Mouse (Mus musculus) liver, embryonic 11.5 days (tissue): ENCODE results near the gene Egf. TPM values are rescaled to one million over a fixed set of nuclear protein-coding genes. Genes with fewer than 3 reads are reported as not detected.
A peak's percentile ranks its signal among the peaks of the same experiment; 100 is the strongest.

Experiments used
- ATAC-seq: fragments of 200-750 bp; cut with Nextera tagmentation; replicated peaks from 2 replicates; pipeline ENCODE4 v1.8.0; 2017; ENCODE audit warnings: moderate number of reproducible peaks, mild to moderate bottlenecking, moderate TSS enrichment, moderate library complexity; ENCODE audit not compliant: low FRiP score
- DNase-seq: peaks from one replicate; pipeline ENCODE4 v3.0.0-alpha.2; 2017; ENCODE audit warnings: low spot score
- H3K27ac ChIP-seq: fragments of 300-500 bp; sonication (generic); 2 replicates; pipeline ENCODE4 v1.5.1; 2014; ENCODE audit warnings: mild to moderate bottlenecking, low read depth, low read length, control low read depth
- H3K27me3 ChIP-seq: fragments of 300-500 bp; sonication (generic); replicated peaks from 2 replicates; pipeline ENCODE4 v1.6.1; 2014; ENCODE audit warnings: low read length, mixed read lengths; ENCODE audit not compliant: control insufficient read depth, insufficient read depth
- H3K36me3 ChIP-seq: fragments of 300-500 bp; sonication (generic); 2 replicates; pipeline ENCODE4 v1.6.1; 2014; ENCODE audit warnings: mild to moderate bottlenecking, low read length, moderate library complexity, mixed read lengths; ENCODE audit not compliant: control insufficient read depth, insufficient read depth
- H3K4me1 ChIP-seq: fragments of 300-500 bp; sonication (generic); replicated peaks from 2 replicates; pipeline ENCODE4 v1.6.1; 2014; ENCODE audit warnings: low read length, mixed read lengths; ENCODE audit not compliant: control insufficient read depth, insufficient read depth
- H3K4me2 ChIP-seq: fragments of 300-500 bp; sonication (generic); 2 replicates; pipeline ENCODE4 v1.6.1; 2014; ENCODE audit warnings: mild to moderate bottlenecking, control low read depth, moderate library complexity
- H3K4me3 ChIP-seq: fragments of 300-500 bp; sonication (generic); 2 replicates; pipeline ENCODE4 v1.5.1; 2014; ENCODE audit warnings: low read depth, low read length, control low read depth
- H3K9ac ChIP-seq: fragments of 300-500 bp; sonication (generic); 2 replicates; pipeline ENCODE4 v1.6.1; 2014; ENCODE audit warnings: low read depth, low read length, control low read depth
- H3K9me3 ChIP-seq: fragments of 300-500 bp; sonication (generic); 2 replicates; pipeline ENCODE4 v1.6.1; 2016; ENCODE audit warnings: low read length, inconsistent platforms, mixed read lengths; ENCODE audit not compliant: control insufficient read depth
- WGBS: fragments of 180-500 bp; shearing (Covaris S2); extraction: QIAGEN DNeasy Blood & Tissue Kit; methylation state at CpG from one replicate; pipeline ENCODE4 v1.1.7; 2014; 5-methylcytosine and 5-hydroxymethylcytosine counted together
- polyA plus RNA-seq: library from polyadenylated mRNA; unstranded; fragments of >200 nt; fragmentation: Nextera tagmentation; extraction: Ambion mirVana; gene quantifications from 2 replicates; pipeline ENCODE4 v1.2.1, GENCODE M21; 2014

Egf gene
- polyA plus RNA-seq, 1 experiment from 2014 or later: 1.4 TPM

DNA sequence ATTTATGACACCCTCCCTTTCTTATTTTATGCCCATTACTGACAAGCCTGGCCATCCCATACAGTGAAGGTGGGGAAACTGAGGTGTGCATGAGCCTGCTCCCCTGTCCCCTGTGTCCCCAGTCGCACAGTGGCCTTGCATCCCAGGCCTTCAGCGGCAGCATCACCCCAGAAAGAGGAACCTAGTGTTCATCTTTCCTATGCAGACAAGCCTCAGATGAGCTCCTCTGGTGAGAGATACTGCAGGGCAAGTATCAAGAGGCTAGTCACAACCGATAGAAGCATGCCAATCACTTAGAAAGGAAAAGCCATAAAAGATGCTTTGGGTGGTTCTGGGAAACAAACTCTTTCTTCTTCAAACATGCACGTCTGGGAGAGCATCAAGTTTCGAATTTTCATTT is 25.2 kb downstream of the Egf start:
- DNase-seq (no peak), ATAC-seq (no peak)
- Histone ChIP-seq H3K9ac (no peak overlapping the region), H3K4me3 (no peak overlapping the region), H3K27ac (no peak overlapping the region), H3K27me3 (no peaks in the 10 kb centered on the region; the same call in 1 of the 2 replicates), H3K9me3 (no peaks in the 10 kb centered on the region), H3K36me3 (no peaks in the 10 kb centered on the region), H3K4me1 (no peaks in the 10 kb centered on the region; the same call in 1 of the 2 replicates), H3K4me2 (no peak overlapping the region)
- WGBS: 66% methylated on average over 5 of the region's 5 CpGs

DNA sequence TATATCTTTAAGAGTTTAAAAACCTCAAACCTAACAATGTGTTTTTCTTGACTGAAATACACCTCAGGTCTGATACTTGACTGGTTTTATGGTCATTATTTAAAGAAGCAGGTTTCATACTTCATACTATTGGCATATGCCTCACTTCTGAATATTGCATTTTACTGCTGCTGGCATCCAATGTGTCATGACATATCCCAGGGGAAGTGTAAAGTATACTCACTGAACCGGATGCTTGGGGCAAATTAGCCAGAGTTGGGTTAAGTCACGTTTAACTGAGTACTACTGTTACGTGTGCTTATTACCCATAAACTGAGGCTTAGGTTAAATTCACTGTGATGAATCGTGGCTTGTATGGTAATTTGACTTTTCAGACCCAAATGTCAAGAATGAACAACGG is 29.5 kb downstream of the Egf start:
- Histone ChIP-seq H3K27me3 (no peaks in the 10 kb centered on the region), H3K4me1 (peaks cover 3% of the 10 kb centered on the region; the same call in 1 of the 2 replicates), H3K9ac (no peak overlapping the region), H3K36me3 (no peaks in the 10 kb centered on the region), H3K27ac (no peak overlapping the region), H3K4me3 (peak overlapping the region; percentile 59), H3K9me3 (no peaks in the 10 kb centered on the region), H3K4me2 (peak overlapping the region; percentile 50)
- ATAC-seq (no peak), DNase-seq (no peak)
- WGBS: 80% methylated on average over 5 of the region's 5 CpGs

DNA sequence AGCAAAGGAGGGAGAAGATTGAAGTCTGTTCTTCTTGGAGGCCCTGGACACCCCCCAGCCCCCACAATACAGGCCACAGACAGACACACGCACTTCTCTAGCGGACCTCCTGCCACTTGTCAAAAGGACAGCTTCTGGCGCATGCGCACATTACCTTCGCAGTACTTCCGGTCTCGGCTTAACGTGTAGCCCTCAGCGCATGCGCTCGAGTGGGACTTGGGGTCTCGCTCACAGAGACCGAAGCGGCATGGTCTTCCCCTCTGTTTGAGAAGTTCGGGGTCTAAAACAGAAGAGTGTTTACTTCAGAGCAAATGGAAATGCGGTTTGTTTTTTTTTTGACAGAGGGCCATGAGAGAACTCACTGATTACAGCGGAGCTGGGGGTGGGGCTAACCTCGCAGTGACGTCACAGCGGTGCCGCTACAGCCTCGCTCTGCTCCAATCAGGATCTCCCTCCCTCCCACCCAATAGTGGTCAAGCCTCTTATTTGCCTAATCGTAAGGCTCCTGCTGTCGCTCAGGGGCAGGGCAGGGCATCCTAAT is 30.1 kb downstream of the Egf start:
- peaks cover 3% of the 10 kb centered on the region; the same call in 1 of the 2 replicates for H3K4me1 ChIP-seq
- DNase-seq (peak; percentile 87), ATAC-seq (peak; percentile 99)
- WGBS: 1% methylated on average over 24 of the region's 24 CpGs
- H3K9me3 ChIP-seq: no peaks in the 10 kb centered on the region
- no peak overlapping the region; the same call in 1 of the 2 replicates for H3K27ac ChIP-seq
- H3K27me3 ChIP-seq: no peaks in the 10 kb centered on the region
- peak overlapping the region; percentile 59 for H3K4me3 ChIP-seq
- peak overlapping the region; percentile 71 for H3K4me2 ChIP-seq
- H3K9ac ChIP-seq: peak overlapping the region; percentile 64
- no peaks in the 10 kb centered on the region for H3K36me3 ChIP-seq

- Histone ChIP-seq H3K4me3 (peak overlapping the region; percentile 59), H3K36me3 (no peaks in the 10 kb centered on the region), H3K9ac (peak overlapping the region; percentile 64), H3K4me1 (peaks cover 3% of the 10 kb centered on the region; the same call in 1 of the 2 replicates), H3K27me3 (no peaks in the 10 kb centered on the region), H3K27ac (no peak overlapping the region; the same call in 1 of the 2 replicates), H3K4me2 (peak overlapping the region; percentile 71), H3K9me3 (no peaks in the 10 kb centered on the region)
- WGBS: 72% methylated on average over 5 of the region's 5 CpGs
- no peak for ATAC-seq
- DNase-seq: no peak
These were observed 30.6 kb downstream of the Egf start for GRCm38 (mm10) chr3:129724505-129724904.

- H3K4me2 ChIP-seq: no peak overlapping the region
- peaks cover 3% of the 10 kb centered on the region; the same call in 1 of the 2 replicates for H3K4me1 ChIP-seq
- H3K9me3 ChIP-seq: no peaks in the 10 kb centered on the region
- H3K9ac ChIP-seq: no peak overlapping the region
- no peaks in the 10 kb centered on the region for H3K36me3 ChIP-seq
- WGBS: 72% methylated on average over 4 of the region's 4 CpGs
- H3K27ac ChIP-seq: no peak overlapping the region
- no peak overlapping the region for H3K4me3 ChIP-seq
- no peaks in the 10 kb centered on the region for H3K27me3 ChIP-seq
- no peak for DNase-seq
- ATAC-seq: no peak
These were observed 31.8 kb downstream of the Egf start for GRCm38 (mm10) chr3:129723311-129723710.

GRCm38 (mm10) chr3:129714542-129715145 is 40.5 kb downstream of the Egf start:
- WGBS: 76% methylated on average over 15 of the region's 15 CpGs
- DNase-seq (no peak), ATAC-seq (no peak)
- Histone ChIP-seq H3K9ac (no peak overlapping the region), H3K27me3 (no peaks in the 10 kb centered on the region), H3K27ac (no peak overlapping the region), H3K4me3 (no peak overlapping the region), H3K4me2 (no peak overlapping the region), H3K4me1 (no peaks in the 10 kb centered on the region), H3K36me3 (no peaks in the 10 kb centered on the region; the same call in 1 of the 2 replicates), H3K9me3 (no peaks in the 10 kb centered on the region)

DNA sequence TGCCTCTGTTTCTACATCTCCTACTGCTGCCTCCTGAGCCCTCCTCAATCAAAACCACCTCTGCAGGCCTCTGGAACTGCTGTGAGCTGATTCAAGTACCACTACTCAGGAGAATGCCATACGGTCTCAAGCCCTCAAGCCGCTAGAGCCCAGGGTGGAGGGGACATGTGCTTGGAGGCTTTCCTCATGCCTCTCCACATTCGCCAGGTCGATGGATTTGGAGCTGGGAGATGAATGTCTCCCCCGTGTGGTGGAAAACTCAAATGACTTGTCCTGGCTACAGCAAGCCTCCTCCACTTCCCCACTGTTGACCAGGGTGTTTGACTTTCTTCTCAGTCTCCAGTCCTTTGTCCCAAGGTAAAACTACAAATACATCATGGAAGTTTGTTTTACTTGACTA is 47.0 kb downstream of the Egf start:
- H3K36me3 ChIP-seq: no peaks in the 10 kb centered on the region
- H3K27me3 ChIP-seq: no peaks in the 10 kb centered on the region
- no peak overlapping the region for H3K9ac ChIP-seq
- H3K9me3 ChIP-seq: no peaks in the 10 kb centered on the region
- H3K4me2 ChIP-seq: no peak overlapping the region
- no peak for DNase-seq
- no peak overlapping the region for H3K4me3 ChIP-seq
- no peak for ATAC-seq
- 23% methylated on average over 5 of the region's 5 CpGs for WGBS
- H3K4me1 ChIP-seq: no peaks in the 10 kb centered on the region
- no peak overlapping the region for H3K27ac ChIP-seq

DNA sequence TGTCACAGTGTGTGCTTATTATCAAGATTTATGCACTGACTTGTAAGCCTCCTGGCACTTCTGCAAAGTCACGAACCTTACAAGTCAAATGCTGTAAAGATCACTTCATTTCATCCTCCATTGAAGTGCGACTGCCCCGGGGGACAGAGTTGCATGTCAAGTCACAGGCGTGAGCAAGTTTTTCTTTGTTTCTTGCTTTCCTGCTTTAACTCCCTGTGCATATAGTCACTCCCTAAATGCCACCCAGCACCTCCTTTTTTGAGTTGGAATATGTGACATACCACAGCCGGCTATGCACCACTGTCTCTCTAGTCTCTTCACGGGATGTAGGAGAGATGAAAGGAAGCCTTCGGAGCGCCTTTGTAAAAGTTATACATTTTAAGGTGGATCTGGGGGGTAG is 56.2 kb downstream of the Egf start:
- H3K27ac ChIP-seq: no peak overlapping the region
- WGBS: 83% methylated on average over 8 of the region's 8 CpGs
- no peaks in the 10 kb centered on the region for H3K4me1 ChIP-seq
- H3K27me3 ChIP-seq: no peaks in the 10 kb centered on the region
- no peaks in the 10 kb centered on the region for H3K36me3 ChIP-seq
- no peak overlapping the region for H3K9ac ChIP-seq
- H3K4me3 ChIP-seq: no peak overlapping the region
- DNase-seq: no peak
- no peaks in the 10 kb centered on the region for H3K9me3 ChIP-seq
- ATAC-seq: no peak
- no peak overlapping the region for H3K4me2 ChIP-seq

GRCm38 (mm10) chr3:129698365-129698764 is 56.8 kb downstream of the Egf start:
- Histone ChIP-seq H3K36me3 (no peaks in the 10 kb centered on the region), H3K27ac (no peak overlapping the region), H3K4me2 (no peak overlapping the region), H3K9me3 (no peaks in the 10 kb centered on the region), H3K9ac (no peak overlapping the region), H3K4me1 (no peaks in the 10 kb centered on the region), H3K4me3 (no peak overlapping the region), H3K27me3 (no peaks in the 10 kb centered on the region)
- ATAC-seq (no peak), DNase-seq (no peak)
- 91% methylated on average over 6 of the region's 6 CpGs for WGBS
